In the genomic region with DNA sequence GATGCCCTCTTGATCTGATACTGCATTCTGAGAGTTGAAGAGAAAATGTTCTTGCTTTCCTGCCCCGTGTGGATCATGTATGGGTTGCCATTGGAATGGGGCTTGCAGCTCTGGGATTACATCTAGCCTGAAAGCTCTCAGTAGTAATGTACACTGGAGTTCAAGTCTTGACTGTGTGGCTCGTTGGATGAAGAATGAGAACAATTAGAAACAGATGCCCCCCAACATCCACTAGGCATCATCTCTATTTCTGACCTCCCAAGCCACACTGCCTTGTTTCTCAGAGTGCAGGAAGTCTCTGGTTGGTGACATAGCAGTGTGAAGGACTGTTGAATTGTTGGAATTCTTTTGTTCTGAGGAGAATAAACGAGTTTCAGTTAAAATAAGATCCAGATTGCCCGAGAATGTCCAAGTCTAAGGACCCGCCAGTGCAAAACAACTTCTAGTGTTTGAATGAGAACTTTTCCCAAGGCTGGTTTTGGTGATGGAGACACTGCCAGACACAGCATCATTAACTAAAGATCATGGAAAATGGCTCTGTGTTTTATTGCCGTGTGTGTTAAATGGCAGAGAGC, we compare ENCODE assay signal across 12 mouse cellular contexts.
A peak's percentile ranks its signal among the peaks of the same experiment; 100 is the strongest.
DNase-seq lines count a peak whose midpoint lies in the region; ATAC-seq and TF ChIP-seq lines count a peak whose summit lies in the region.
"Had no signal": no experiment of that assay in that cellular context is flagged by ENCODE, and none has a peak within 500 bp of the region (broad histone marks: within the 10 kb centered on the region; RNA-seq: fewer than 3 reads in every experiment).

No protein-coding gene starts in this region.

- DNase-seq in heart, adult 18-20 months = no peak
- peak; percentile 37 for DNase-seq in kidney, postnatal 0 days (ENCODE audit: low spot score)
- DNase-seq in kidney, postnatal 36 days = no peak
- DNase-seq in fibroblast of lung, adult 2 months (ENCODE audit: low read depth) = peak; percentile 65
- DNase-seq in layer of hippocampus, adult 9-10 months (ENCODE audit: low spot score) = no peak
- no peak for DNase-seq in left cerebral cortex, adult 18-20 months (ENCODE audit: low spot score in 2 of 2)
- DNase-seq: cerebellum, postnatal 36 days; thymus, postnatal 36 days had no signal

- H3K9ac ChIP-seq in heart, embryonic 11.5 days (ENCODE audit: low read depth, low read length) = no peak overlapping the region
- H3K9ac ChIP-seq in kidney, postnatal 0 days (ENCODE audit: low read depth, low read length) = no peak overlapping the region
- no peak overlapping the region for H3K9ac ChIP-seq in stomach, embryonic 16.5 days (ENCODE audit: low read length)
- H3K9ac ChIP-seq: forebrain, embryonic 13.5 days; liver, embryonic 15.5 days had no signal

- WGBS in heart, embryonic 11.5 days (ENCODE audit: insufficient replicate concordance) = 47% methylated on average over 6 of the region's 6 CpGs
- 57% methylated on average over 6 of the region's 6 CpGs for WGBS in kidney, postnatal 0 days
- WGBS in stomach, embryonic 16.5 days = 39% methylated on average over 6 of the region's 6 CpGs

- no peak for TF ChIP-seq CTCF in kidney, postnatal 0 days (IDR thresholded peaks at IDR 0.05; ENCODE audit: low read depth)

- peak overlapping the region; percentile 46; the same call in 1 of the 2 replicates for H3K27ac ChIP-seq in heart, embryonic 11.5 days (ENCODE audit: low read depth, low read length)
- H3K27ac ChIP-seq in kidney, postnatal 0 days = peak overlapping the region; percentile 76
- H3K27ac ChIP-seq in stomach, embryonic 16.5 days (ENCODE audit: low read length) = peak overlapping the region; percentile 72
- H3K27ac ChIP-seq: forebrain, embryonic 13.5 days; liver, embryonic 15.5 days had no signal

- H3K4me3 ChIP-seq in heart, embryonic 11.5 days (ENCODE audit: low read depth, low read length) = no peak overlapping the region
- no peak overlapping the region for H3K4me3 ChIP-seq in kidney, postnatal 0 days (replicated peaks; ENCODE audit: low read depth, low read length)
- H3K4me3 ChIP-seq in stomach, embryonic 16.5 days (replicated peaks; ENCODE audit: low read length) = no peak overlapping the region
- H3K4me3 ChIP-seq: forebrain, embryonic 13.5 days; liver, embryonic 15.5 days had no signal

- H3K4me1 ChIP-seq in heart, embryonic 11.5 days (ENCODE audit: control insufficient read depth, insufficient read depth, low read length) = peaks cover 13% of the 10 kb centered on the region
- H3K4me1 ChIP-seq in kidney, postnatal 0 days (replicated peaks; ENCODE audit: insufficient read depth, low read length) = no peaks in the 10 kb centered on the region
- peaks cover 12% of the 10 kb centered on the region for H3K4me1 ChIP-seq in stomach, embryonic 16.5 days (ENCODE audit: control insufficient read depth, insufficient read depth, low read length)
- H3K4me1 ChIP-seq: forebrain, embryonic 13.5 days had no signal

- H3K4me2 ChIP-seq in heart, embryonic 11.5 days = no peak overlapping the region
- H3K4me2 ChIP-seq in kidney, postnatal 0 days (ENCODE audit: low read length) = no peak overlapping the region
- H3K4me2 ChIP-seq in stomach, embryonic 16.5 days (ENCODE audit: low read depth, low read length) = no peak overlapping the region
- H3K4me2 ChIP-seq: forebrain, embryonic 13.5 days; liver, embryonic 15.5 days had no signal

- no peaks in the 10 kb centered on the region for H3K27me3 ChIP-seq in heart, embryonic 11.5 days (ENCODE audit: control insufficient read depth, insufficient read depth, low read length)
- no peaks in the 10 kb centered on the region for H3K27me3 ChIP-seq in kidney, postnatal 0 days (ENCODE audit: insufficient read depth, low read length)
- no peaks in the 10 kb centered on the region for H3K27me3 ChIP-seq in stomach, embryonic 16.5 days (ENCODE audit: control insufficient read depth, insufficient read depth, low read length)
- H3K27me3 ChIP-seq: forebrain, embryonic 13.5 days; liver, embryonic 15.5 days had no signal

- H3K36me3 ChIP-seq in heart, embryonic 11.5 days (ENCODE audit: control insufficient read depth, insufficient read depth, low read length) = no peaks in the 10 kb centered on the region
- H3K36me3 ChIP-seq in kidney, postnatal 0 days (ENCODE audit: insufficient read depth, low read length) = no peaks in the 10 kb centered on the region
- H3K36me3 ChIP-seq in stomach, embryonic 16.5 days (ENCODE audit: control insufficient read depth, insufficient read depth, low read length) = no peaks in the 10 kb centered on the region
- H3K36me3 ChIP-seq: liver, embryonic 15.5 days had no signal

- no peaks in the 10 kb centered on the region for H3K9me3 ChIP-seq in heart, embryonic 11.5 days (replicated peaks; ENCODE audit: control insufficient read depth, low read length)
- no peaks in the 10 kb centered on the region for H3K9me3 ChIP-seq in kidney, postnatal 0 days (replicated peaks; ENCODE audit: low read length)
- no peaks in the 10 kb centered on the region for H3K9me3 ChIP-seq in stomach, embryonic 16.5 days (replicated peaks; ENCODE audit: control insufficient read depth, low read length)
- H3K9me3 ChIP-seq: forebrain, embryonic 13.5 days; liver, embryonic 15.5 days had no signal

- ATAC-seq in heart, embryonic 11.5 days (replicated peaks; ENCODE audit: insufficient number of reproducible peaks, low FRiP score, low TSS enrichment) = no peak
- no peak for ATAC-seq in kidney, postnatal 0 days (replicated peaks; ENCODE audit: low FRiP score, low read depth)
- ATAC-seq in stomach, embryonic 16.5 days (ENCODE audit: insufficient read depth, low FRiP score) = no peak
- ATAC-seq: forebrain, embryonic 13.5 days had no signal

Comparison
In these comparisons a context has a peak if more than half of its experiments do, and no peak if none do; other contexts are left out.
1. DNase-seq: peak in kidney, postnatal 0 days (single experiment) and fibroblast of lung, adult 2 months (single experiment); none in heart, adult 18-20 months (0 of 2), kidney, postnatal 36 days (0 of 2), layer of hippocampus, adult 9-10 months (single experiment) and left cerebral cortex, adult 18-20 months (0 of 2).
2. Peak in every context shown above with its lines, with median percentiles within 50 percentile points of each other: H3K27ac ChIP-seq.